Mouse (Mus musculus): ENCODE measurements around the gene Elmod1.
"Not testable (repeated sequence)": the region's sequence is repeated elsewhere in the genome, so short reads cannot be mapped to it uniquely, and the experiment has no call there.

Elmod1 gene

DNA sequence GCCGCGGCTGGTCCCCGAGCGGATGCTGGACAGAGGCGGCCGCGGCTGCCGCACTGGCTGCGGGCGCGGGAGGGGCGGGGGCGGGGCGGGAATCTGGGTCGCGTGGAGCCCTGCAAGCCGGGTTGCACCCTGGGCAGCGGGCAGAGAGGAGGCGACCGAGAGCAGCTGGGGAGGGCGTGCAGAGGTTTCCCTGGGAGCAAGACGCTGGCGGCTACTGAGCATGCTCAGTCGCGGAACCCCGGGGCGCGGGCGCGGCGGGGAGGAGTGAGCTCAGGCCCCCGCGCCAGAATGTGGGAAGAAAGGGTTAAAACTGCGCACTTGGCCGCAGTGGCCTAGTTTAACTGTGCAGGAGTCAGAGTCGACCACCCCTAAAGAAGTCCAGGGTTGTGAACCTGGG lies at the start of gene Elmod1:
Gene Elmod1 (minus strand): TSS at position 180 of the 397 bp plus-strand sequence.
- DNase-seq, result peak; percentile 75

DNA sequence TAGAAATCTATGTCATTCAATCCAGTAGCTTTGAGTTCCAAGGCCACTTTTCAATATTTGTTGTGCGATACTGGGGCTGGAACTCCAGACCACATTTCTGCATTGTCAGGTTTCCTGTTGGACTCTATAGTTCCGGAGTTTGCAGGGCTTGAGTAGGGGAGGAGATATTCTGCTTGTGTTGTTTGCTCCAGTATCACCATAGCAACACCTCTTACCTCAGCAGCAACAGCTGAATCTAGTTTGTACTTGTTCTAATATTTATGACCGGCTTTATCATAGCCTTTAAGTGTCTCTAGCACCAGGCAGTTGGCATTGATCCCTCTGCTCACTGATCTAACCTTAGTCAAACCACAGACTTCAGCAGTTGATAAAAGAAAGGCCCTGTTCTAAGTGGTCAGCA lies 47.7 kb upstream of the Elmod1 start:
- no peak for DNase-seq

DNA sequence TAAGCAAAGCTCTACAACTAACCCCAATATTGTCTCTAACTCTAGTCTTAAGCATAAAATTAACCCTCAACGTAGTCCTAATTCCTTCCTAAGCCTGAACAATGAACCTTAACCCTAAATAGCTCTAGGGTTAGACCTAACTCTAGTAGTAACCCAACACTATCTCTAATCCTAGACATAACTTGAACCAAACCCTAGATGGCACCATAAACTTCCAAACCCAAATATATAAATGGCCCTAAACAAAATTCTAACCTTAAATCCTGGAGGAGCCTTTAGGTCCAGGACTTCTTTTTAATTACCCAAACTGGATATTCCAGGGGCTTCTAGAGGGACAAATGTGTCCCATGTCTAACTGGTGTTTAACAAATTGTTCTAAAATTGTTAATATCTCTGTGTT lies 19.4 kb upstream of the Elmod1 start:
- no peak for DNase-seq

DNA sequence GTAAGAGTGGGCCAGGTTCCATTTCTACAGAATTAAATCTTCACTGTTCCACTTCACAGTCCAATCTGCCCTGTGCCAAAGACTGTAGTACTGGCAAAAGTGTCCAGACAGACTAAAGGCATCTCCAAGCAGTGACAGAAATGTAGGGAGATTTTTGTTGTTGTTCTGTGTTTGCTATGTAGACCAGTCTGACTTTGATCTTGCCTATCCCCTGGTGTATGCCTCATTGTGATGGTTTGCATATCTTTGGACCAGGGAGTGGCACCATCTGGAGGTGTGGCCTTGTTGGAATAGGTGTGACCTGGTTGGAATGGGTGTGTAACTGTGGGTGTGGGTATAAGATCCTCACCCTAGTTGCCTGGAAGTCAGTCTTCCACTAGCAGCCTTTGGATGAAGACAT lies 17.5 kb upstream of the Elmod1 start:
- DNase-seq, result not testable (repeated sequence)

DNA sequence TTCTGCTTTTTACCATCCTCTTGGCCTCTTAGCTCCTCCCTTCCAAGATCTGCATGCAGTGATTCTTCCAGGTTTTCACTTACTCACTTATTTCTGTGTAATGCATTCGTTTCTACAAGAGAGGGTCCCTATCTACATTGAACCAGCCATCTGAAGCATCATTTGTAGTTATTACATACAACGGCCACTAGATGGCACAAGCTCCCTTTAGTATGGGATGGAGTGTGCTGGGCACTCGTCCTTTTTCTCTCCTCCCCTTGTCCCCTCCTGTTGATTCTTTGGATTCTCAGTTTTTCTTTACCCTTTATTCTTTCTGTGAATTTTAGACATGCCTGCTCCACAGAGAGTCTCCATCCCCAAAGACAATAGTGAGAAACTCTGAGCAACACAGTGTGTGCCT lies 15.8 kb upstream of the Elmod1 start:
- DNase-seq, result peak; percentile 32

DNA sequence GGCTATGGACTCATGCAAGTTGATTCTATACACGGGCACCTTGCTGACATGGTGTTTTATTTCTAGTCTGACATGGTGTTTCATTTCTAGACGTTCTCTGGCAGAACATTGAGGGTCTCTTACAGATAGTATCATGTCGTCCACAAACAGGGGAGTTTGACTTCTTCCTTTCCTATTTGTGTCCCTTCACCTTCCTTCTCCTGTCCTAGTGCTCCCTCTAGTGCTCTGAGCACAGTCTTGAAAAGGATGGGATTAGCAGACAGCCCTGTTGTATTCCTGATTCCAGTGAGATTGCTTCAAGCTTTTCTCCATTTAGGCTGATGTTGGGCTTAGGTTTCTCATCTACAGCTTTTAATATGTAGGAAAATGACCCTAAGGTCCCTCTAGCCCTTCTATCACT lies 11.9 kb upstream of the Elmod1 start:
- DNase-seq, result no peak

DNA sequence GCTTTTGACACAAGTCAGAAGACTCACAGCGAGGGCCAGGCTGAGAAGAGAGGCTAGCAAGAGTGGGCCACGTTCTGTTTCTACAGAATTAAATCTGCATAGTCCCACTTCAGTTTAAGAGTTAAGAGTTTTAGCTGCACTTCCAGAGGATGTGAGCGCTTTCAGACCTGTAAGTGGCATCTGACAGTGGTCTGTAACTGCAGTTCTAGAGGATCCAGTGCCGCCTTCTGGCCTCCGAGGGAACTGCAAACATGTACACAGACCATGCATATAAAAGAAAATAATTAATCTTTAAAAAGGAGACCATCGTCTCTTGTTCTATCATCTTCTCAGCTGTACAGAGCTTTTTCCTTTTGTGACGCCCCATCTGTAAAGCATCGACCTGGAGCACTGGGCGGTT lies 9.8 kb upstream of the Elmod1 start:
- DNase-seq, result peak; percentile 81

DNA sequence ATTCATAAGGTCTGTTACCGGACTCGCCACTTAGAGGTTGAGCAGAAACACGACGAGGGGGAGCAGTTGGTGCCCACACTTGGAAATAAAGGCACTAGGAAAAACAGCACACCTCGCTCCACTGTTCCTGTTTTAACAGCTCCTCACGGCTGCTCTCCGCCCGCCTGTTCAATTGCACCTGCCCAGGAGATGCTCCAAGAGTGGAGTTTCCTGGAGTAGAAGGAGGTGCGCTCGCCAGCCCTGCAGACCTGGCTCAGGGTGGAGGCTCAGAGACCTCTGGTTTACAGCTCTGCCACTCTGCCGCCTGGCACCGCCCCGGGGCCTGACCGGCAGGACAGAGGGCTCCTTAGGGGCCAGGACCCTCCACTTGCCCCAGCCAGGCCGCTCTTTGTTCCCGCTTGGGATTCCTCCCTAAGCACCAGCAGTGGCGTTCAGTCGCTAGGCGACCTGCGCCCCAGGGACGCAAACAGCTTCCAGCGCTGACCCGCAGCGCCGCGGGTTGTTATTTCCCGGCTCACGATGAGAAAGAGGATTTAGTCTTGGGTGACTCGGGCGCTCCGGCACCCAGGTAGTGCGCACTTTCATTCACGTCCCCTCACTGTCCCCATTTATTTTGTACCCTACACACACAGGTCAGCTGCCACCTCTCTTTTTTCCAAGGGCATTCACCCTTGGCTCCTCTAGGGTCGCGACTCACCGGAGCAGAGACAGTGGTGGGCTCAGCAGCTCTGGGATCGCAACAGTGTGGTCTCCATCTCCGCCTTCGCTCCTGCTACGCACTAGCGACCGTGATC lies 576 bp downstream of the Elmod1 start:
- peak; percentile 43 for DNase-seq

DNA sequence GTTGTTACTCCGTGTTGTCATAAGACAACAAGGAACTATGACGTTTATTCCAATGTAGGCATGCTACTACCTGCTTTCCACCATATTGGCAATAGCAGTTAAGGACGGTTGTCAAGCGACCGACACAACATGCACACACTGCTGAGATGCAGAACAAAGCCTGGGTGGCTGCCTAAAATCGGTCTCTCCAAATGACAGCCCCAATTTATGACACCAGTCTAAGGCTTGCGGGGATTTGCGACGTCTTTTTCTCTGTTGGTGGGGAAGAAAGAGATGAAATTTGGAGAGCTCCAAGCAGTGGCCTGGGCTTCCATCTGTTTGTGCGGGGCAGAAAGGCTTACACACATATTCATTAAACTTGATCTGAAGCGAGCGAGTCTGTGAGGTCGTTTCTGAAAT lies 1.2 kb downstream of the Elmod1 start:
- peak; percentile 41 for DNase-seq

DNA sequence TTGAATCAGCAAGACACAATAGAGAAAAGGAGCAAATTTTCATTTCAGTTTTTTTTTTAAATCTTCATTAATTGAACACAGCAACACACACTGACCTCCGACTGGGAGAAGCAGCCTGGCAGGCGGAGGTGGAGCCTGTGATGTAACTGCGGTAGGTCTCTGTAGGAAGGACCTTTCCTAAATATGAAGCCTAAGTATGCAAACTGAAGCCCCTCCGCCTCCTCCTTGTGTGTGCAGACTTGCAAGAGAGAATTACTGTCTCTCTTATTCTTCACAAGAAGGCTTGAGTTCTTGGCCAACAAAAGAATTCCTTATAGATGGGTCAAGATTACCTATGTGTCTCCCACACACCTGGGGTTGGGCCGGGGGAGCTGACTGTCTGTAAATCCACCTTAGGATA lies 1.9 kb downstream of the Elmod1 start:
- DNase-seq, result no peak

DNA sequence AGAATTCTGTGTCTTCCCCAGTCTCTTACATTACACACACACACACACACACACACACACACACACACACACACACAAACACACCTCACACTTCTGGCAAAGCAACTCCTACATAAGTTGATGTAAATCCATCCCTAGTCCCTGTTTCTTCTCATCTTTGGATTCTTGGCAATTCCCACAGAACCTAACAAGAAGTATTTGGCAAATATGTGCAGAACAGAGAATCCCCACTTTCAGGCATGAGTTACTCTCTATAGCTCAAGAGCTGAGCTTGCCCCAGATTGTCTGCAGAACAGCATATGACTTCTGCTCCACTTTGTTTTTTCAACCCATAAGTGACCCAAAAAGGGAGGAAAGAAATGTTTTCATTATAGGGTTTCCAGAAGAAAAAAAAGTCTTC lies 2.7 kb downstream of the Elmod1 start:
- no peak for DNase-seq

DNA sequence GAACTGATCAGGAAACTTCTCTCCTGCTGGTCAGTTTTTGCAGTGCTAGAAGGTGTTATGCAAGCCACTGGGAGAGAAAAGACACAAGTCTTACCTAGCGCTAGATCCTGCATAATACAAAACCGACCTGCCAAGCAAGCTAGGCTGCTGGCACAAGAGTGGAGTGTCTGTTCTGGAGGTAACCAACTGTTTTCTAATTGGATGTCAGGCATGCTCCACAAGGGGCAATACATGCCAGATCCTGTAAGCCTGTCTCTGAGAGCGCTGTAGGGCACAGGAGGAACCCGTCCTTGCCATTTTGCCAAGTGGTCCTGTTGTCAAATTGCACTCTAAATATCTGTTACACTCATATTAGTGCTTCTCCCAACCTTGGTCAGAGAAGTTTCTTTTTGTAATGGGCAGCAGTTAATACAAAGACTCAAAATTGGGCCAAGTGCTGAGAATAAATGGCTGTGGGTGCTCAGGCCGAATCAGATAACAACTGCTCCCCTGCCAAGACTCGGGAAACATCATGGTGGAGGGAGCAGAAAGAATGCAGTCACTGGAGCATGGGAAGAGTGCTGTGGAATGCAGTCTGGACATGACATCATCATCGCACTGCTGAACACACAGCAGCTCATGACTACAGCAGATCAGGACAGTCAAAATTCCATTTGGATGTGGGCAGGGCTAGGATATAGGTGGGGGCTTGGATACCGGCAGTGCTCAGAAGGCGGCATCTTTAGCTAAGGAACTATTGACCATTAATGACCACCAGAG lies 7.3 kb downstream of the Elmod1 start:
- no peak for DNase-seq

DNA sequence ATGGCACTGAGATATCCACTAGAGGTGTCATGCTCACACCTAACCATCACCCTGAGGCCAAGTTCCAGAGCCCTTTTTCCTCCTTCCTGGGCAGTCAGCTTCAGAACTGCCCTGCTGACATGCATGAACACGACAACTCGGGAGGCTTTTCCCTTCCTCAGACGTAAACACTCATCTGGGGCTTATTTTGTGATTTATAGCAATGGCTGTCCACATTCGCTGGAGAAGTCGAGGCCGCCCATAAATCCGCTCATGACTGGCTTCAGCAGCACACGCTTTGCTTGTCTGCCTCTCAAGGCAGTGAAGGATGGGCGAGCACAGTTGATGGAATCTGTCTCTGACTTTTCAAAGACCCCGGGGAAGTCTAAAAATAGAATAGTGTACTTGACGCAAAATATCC lies 18.1 kb downstream of the Elmod1 start:
- no peak for DNase-seq

DNA sequence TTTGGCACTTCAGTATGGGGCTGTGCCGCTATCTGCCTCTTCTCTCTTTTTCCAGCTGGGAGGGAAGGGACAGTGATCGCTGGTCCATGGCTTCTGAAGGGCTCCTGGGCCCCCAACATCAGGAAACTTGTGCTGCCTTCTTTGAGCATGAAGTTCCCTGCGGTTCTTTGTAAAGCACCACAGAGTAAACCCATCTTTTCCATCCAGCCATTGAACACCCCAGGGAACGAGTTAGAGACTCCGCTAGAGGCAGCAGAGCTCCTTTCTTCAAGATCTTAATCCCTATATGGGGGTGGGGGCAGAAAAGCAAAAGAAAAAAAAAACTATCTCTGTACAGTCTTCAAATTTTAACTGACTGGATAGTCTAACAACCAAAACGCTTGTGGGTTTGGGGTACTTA lies 20.2 kb downstream of the Elmod1 start:
- DNase-seq, result no peak

DNA sequence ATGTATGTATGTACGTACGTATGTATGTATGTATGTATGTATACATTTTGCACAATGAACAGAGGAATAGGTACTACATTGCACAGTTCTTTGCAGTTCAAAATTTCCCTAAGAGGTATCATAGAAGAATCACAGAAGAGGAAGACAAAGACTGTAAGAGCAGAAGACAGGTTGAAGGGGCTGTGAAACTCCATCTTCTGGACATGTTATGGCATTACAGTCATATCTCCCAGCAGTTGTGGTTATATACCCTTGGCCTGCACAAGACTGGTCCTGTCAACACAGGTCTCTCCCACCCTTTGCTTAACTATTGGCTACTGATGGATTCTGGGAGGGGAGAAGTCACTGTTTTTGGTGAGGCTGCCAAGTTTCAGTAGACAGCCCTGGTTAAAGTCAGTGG lies 27.6 kb downstream of the Elmod1 start:
- DNase-seq, result no peak

DNA sequence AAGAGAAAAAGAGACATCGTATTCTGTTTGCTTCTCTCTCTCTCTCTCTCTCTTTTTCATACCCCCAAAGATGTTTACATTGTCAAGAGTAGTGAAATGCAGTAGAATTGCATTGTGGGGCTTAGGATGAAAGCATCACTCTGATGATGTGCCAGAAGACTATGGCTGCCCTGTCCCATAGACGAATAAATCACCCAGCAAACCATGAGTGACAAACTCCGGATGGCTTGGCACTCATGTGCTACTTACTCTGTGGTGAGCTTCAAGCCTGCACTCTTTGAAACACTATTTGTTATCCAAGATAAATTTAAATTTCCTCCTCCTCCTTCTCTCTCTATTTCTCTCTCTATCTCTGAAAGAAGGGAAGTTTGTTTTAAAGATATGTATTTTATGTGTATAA lies 36.5 kb downstream of the Elmod1 start:
- no peak for DNase-seq

DNA sequence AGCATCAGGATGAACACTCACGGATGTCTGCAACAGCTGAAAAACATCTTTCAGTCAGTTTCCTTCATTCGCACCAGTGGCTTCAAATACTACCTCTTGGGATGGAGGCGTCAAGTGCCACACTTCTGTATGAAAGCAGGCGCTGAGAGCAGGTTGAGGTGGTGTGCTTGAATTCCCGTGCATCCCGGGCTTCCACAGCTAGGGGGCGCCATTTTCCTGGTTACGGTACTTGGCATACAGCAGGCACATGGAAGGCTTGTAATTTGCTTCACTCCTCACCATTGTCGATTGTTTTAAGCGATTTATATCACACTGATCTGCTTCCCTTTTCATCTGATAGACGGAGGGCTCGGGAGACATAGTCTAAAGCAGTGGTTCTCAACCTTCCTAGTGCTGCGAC lies 40.9 kb downstream of the Elmod1 start:
- DNase-seq, result peak; percentile 65

DNA sequence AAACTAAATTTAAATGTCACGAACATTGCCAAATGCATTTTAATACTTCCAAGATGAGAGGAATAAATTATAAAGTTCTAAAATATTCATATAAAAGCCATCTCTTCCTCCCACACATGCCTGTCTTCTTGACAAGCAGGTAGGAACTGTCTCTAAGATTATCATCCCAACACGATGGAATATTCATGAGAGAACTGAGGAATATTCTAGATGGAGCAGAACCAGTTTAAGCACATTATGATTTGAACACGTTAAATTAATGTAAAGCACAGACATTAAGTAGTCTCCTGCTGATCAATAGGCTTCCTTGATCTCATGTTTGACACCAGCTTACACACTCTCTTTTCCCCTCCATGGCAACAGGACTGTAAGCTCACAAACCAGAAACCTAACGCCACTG lies 41.7 kb downstream of the Elmod1 start:
- DNase-seq, result no peak

DNA sequence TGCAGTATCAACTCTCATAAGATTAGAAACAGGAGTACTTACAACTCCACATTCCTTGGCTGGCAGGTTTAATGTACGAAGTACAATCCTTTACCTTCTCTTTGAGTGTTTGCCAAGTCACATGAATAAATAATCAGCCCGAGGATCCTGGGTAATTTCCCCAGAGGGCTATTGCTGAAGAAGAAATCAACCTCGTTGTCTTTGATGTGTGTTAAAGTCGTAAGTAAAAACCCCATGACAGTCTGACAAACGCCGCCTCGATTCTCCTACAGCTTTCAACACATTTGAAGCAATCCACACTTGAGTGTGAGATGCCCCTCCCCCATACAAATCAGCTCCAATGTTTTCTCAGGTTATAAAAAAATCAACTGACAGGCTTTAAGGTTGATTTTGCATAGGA lies 44.2 kb downstream of the Elmod1 start:
- DNase-seq, result no peak

DNA sequence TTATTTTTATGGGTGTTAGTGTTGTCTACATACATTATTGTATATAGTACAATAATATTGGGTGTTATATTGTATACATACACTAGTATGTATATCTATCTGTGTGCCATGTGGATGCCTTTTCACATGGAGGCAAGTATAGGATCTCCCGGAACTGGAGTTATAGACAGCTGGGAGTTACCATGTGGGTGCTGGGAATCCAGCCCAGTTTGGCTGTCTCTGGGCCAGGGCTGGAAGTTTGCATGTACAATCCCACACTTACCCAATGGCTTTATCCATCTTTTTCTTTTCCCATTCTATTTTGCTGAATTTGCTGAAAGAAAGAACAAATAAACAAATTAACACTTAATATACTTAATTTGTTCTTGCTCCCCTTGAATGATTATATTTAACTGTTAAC lies 54.0 kb downstream of the Elmod1 start:
- peak; percentile 56 for DNase-seq

DNA sequence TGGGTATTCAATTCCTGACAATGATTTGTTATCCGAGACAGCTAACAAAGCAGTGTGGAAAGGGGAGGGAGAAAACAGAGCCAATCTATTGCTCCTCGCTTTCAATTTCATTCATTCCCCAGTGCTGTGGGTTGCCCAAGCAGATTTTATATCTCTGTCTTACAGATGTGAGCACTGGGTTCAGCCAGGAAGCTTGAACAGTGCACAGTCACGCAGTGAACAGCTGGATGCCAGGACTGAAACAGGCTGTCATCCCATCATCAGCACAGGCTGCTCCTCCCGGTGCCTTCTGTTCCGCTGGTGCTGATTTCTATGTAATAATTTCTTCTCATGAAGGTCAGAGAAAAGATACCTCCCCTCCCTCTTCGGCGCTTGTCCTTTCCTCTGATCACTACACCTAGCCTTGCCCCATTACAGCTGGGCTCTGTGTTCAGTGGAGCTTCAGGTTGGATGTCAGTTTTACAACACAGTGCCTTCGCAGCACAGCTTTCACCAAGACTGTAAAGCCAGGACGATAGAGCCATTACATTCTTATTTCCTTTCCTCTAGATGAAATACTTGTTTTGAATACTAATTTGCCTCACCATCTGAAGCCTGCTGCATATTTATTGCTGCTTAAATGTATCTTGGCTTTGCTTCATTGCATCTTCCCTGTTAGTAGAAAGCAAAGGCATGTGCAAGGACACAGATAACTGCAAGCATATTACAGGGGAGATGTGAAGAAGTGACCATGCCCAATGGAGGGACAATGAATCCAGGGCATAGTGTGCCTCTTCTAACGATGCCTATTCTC lies 59.0 kb downstream of the Elmod1 start:
- no peak for DNase-seq

DNA sequence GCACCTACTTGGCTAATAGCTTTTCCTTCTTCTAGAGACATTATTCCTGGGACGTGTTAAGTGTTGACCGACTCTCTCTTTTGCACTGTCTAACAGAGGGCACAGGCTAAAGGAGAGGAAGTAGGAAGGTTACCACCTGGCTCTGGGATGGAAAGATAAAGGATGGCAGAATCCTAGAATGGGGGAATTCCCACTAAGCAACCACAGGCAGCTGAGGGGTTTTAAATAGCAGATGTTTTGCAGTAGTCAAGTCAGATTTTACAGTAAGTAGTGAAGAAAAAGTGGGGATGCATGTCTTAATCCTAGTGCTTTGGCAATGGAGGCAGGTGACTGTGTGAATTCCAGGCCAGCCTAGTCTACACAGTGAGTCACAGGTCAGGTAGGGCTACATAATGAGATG lies 64.3 kb downstream of the Elmod1 start:
- DNase-seq, result no peak

DNA sequence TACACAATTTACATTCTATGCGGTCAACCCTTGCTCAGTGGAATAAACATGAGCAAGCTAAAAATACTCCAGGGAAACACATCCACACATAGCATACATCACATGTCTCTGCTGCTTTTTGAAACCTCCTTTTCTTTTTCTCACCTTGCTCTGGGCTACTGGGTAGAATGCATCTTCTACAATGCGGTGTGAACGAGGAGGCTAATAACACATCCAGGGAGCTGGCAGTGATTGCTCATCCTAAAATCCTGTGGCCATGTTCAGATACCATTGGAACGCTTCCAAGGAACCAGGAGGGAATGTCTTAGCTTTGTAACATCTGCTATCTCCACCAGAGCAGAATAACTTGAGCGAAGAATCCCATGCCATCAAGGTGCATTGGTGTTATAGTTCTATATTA lies 64.8 kb downstream of the Elmod1 start:
- no peak for DNase-seq

DNA sequence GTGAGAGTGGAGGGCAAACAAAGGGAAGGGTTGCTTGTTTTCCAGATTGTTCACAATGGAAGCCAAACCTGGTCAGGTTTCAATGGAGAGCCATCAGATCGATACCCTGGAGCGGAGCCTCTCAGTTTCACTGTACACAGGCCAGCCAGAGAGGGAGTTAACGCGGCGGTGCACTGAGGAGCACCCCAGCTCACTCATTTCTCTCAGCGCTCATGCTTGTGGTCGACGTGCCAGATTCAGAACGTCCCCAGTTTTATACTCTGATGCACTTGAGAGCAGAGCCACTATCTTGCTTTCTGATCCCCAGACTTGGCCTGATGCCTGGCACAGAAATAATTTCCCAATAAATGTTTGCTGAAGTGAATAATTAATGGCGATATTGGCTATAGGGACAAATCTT lies 68.3 kb downstream of the Elmod1 start:
- DNase-seq, result no peak
